Mouse (Mus musculus): ENCODE results near the gene Asb11. TPM values are rescaled to one million over a fixed set of nuclear protein-coding genes. Genes with fewer than 3 reads are reported as not detected.

Asb11 gene
- not detected for polyA plus RNA-seq (2017; shearing (Covaris generic))

DNA sequence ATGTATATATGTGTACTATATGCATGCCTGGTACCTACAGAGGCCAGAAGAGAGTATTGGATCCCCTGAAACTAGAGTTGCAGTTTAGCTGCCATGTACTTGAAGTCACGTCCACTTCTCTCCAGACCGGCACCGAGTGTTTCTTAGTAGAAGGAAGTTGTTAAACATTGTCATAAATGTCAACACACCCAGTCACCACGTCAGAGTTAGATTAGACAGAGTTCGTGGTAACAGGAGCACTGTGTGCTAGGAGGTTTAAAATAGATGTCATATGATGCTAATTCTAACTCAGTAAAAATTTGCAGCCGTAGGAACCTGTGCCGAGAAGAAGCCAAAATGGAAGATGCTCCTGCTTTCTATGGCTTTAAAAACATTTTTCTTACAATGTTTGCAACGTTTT lies at the start of gene Asb11:
Asb11 (plus strand) TSS at position 286 of the 400 bp plus-strand sequence.

DNA sequence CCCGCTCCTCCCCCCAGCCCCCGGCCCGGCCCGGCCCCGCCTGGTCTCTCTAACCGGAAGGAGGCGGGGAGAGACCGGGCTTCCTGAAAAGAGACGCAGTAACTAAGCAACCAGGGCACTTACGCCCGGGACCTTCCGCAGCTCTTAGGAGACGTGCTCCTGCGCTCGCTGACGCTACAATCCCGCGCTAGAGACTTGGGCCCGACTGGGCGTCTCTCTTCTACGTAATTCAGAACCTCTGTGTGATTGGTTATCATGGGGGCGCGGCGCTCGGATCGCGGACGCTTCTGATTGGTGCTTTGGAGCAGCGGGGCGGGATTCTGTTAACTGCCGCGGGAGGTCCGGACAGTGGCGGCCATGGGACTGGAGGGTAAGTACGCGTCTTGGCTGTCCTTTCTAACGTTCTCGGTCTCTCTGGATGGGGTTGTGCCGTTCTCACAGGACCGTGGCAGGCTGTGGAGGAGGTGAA lies 17.3 kb upstream of the Asb11 start, which contains the start of gene Piga:
Piga (plus strand) TSS at position 317 of the 469 bp plus-strand sequence.

DNA sequence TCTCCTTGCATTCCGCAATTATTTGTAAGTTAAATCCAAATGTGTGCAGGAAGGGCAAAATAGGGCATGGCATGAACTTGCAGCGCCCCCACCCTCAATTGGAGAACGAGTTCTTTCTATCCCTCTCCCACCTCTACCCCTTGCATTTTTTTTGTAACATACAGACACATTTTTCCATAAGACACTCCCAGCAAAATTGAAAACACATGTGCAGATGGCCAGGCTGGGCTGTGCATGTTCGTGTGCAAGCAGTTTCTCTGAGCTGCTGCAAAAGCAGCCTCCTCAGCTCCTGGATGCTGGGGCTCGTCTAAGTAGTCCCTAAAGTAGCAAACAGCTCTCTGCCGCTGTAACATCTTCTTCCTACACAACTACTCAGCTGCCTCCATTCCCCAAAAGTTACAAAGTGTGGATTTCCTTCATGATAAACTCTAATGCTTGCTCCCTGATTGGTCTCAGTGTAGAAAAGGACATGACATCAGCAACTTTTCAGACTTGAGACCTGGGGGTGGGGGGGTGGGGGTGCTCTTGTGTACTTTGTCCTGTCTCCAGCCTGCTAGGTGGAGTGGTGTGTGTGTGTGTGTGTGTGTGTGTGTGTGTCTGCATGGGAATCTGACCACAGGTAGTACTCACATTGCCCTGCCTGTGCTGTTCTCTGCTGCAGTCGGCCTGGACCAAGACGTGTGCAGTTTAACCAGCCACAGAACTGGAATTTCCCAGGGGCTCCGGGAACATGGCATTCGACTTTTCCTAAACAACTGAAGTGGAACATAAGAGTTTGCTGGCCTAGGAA lies 69.1 kb downstream of the Asb11 start, which contains the start of gene Asb9:
Asb9 (plus strand) TSS at position 619 of the 790 bp plus-strand sequence.

Other genes with a start within 250 kb of the Asb11 start
- gene Bmx, start 178.8 kb upstream of the Asb11 start, polyA plus RNA-seq (2017; shearing (Covaris generic)): not detected
- not detected for gene Pir, start 167.6 kb upstream of the Asb11 start, polyA plus RNA-seq (2017; shearing (Covaris generic))
- gene Vegfd, start 63.6 kb upstream of the Asb11 start, polyA plus RNA-seq (2017; shearing (Covaris generic)): not detected
- 16.1 TPM for gene Piga, start 17.2 kb upstream of the Asb11 start, polyA plus RNA-seq (2017; shearing (Covaris generic))
- gene Asb9, start 69.3 kb downstream of the Asb11 start, polyA plus RNA-seq (2017; shearing (Covaris generic)): not detected

Measured in effector memory CD4-positive, alpha-beta T cell, adult 5 months (primary cell).